Mouse (Mus musculus) spleen, postnatal 4 days (tissue): Measurements from ENCODE around the gene Lrfn1.
"Not testable (repeated sequence)": the region's sequence is repeated elsewhere in the genome, so short reads cannot be mapped to it uniquely, and the experiment has no call there.

Experiments used
- DNase-seq, 2 experiments: peaks; one replicate each; pipeline ENCODE4 v3.0.0; 2022; ENCODE audit warnings: low spot score in 2 of 2

Gene Lrfn1

DNA sequence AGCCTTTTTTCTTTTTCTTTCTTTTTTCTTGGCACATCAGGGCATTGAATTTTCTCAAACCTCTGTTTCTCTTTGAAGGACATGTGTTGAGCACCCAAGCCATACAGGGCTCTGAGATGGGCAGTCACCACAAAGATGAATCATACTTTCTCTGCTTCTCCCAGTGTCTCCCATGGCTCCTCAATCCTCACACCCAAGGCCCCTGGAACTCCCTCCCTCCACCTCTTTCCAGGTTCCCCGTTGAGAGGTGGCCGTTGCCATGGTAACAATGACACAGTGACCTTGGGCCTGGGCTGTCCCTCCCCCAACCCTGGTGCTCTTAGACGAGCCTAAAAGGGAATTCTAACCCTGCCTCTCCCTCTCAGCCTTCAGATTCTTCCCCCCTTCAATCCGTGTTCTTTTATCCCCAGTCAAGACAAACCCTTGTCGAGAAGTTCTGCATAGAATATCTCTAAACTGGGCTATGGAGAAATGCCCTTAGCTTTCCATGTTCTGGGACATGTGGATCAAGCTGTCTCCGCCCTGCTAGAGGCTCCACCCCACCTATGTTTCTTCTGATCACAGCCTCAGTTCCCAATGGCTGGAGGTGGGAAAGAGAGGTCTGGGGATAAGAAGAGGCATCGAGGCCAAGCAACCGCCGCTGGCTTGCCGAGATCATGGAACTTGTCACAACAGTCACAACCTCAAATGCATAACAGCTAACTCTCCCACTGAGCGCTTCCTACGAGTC is 4.5 kb upstream of the Lrfn1 start:
- DNase-seq = no peak

DNA sequence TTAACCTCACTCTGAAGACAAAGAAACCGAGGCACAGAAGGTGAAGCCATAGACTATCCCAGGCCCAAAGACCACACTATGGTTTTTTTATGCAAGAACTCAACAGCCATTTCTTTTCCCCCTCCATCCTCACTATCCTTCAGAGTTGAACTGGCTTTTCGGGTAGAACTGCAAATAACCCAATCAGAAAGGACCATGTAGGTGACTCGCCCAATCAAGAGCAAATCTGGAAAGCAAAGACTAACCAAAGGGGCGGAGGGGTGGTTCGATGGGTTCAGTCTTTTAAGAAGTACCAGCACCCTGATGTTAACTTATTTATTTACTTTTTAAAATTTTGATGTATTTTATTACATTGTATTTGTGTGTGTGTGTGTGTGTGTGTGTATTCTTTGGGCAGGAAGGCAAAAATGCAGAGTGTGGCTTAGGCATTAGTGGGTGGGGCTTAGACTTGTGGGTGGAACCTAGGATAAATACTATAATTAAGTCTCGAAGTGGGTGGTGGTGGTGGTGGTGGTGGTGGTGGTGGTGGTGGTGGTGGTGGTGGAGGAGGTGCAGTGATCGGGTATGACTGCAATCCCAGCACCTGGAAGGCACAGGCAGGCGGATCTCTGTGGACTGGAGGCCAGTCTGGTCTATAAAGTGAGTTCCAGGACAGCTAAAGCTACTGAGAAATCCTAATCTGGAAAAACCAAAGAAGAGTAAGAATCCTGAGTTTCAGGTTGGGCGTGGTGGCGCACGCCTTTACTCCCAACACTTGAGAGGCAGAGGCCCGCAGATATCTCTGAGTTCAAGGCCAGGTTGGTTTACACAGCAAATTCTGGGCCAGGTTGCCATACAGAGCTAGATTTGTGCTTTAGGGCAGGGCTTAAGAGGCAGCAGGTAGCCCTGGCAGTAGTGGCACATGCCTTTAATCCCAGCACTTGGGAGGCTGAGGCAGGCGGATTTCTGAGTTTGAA is 3.6 kb upstream of the Lrfn1 start:
- DNase-seq = no peak

DNA sequence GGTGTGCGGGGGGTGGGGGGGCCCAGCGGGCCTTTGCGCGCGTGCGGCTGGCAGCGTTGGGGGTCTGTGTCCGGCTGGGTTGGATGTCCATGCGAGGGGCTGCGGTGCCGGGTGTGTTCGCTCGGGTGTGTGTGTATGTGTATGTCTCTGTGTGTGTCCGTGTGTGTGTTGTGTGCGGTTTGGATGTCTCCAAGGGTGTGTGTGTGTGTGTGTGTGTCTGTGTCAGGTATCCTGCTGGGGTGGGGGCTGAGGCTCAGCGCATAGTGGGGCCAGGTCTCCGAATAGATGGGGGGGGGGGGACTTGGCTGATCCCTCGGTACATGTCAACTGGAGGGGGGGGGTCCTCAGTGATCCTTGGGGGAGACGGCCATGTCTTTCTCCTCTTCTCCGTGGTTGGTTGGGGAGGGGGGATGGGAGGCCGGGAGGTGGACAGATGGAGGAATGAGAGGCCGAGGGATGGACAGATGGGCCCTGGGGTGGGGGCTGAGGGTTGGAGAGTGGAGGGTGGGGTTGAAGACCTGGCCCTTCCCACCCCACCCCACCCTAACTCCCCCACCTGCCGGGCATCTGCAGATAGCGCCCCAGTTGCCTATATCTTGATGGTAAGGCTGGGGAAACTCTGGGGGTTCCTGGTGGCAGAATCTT is 703 bp downstream of the Lrfn1 start:
- no peak for DNase-seq

GRCm38 (mm10) chr7:28460361-28460760 is 8.6 kb downstream of the Lrfn1 start:
- no peak for DNase-seq

- no peak for DNase-seq
Measured at GRCm38 (mm10) chr7:28462769-28463168, 11.0 kb downstream of the Lrfn1 start.

DNA sequence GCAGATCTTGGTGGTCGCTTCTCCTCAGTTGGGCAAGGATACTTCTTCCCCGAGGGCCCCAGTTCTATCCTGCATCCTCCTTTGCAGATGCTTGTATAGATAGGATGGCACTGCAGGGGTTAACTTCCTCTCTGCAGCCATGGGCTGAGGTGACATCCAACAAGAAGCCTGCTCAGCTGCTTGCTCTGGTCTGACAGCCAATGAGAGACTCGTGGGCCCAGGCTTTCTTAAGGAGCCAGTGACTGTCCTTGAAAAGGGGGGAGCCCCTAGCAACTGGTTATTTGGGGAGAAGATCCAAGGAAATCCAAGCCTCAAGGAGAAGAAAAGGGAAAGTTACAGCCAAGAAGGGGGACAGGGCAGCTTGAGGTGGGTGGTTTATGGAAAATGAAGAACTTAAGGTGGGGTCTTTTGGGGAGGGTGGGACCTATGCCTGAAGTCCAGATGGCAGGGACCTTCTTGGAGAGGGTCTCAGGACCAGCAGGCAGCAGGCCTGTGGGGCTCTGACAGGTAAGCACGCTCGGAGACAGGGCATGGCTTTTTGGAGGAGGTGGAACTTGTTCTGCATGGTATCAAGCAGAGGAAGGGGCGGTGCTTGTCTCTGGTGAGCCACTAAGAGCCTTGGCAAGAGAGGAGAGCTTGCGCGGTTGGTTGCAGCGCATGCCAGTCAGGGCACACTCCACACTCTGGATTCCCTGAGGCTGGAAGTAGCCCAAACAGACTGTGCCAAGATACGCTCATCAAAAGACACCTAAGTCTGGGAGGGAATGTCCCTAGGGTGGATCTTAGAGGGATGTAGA is 12.8 kb downstream of the Lrfn1 start:
- DNase-seq = no peak

GRCm38 (mm10) chr7:28466721-28467212 is 15.0 kb downstream of the Lrfn1 start:
- DNase-seq = no peak

GRCm38 (mm10) chr7:28467213-28467751 is 15.5 kb downstream of the Lrfn1 start:
- DNase-seq = peak in 1 of 2 experiments; percentile 73

GRCm38 (mm10) chr7:28476191-28476590 is 24.4 kb downstream of the Lrfn1 start:
- no peak for DNase-seq

- DNase-seq = no peak
Measured at GRCm38 (mm10) chr7:28477363-28477762, 25.6 kb downstream of the Lrfn1 start.

GRCm38 (mm10) chr7:28478854-28479253 is 27.1 kb downstream of the Lrfn1 start:
- DNase-seq = no peak

DNA sequence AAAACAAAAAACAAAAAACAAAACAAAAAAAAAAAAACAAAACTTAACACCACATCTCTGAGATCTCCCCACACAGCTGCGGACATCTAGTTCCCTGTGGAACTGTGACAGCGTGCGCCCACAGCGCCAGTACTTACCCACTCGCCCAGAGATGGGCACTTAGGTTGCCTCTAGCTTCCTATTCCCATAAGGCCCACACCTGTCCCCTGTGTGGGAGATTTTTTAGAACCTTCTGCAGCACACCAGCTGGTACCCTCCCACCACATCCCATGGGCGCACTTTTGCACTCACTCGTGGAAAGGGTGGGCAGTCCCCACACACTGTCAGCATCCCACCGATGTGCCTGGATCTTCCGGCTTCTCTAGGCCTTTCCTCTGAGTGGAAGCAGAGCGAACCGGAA is 31.1 kb downstream of the Lrfn1 start:
- DNase-seq = no peak

- DNase-seq = no peak
Measured at GRCm38 (mm10) chr7:28484192-28484591, 32.4 kb downstream of the Lrfn1 start.

DNA sequence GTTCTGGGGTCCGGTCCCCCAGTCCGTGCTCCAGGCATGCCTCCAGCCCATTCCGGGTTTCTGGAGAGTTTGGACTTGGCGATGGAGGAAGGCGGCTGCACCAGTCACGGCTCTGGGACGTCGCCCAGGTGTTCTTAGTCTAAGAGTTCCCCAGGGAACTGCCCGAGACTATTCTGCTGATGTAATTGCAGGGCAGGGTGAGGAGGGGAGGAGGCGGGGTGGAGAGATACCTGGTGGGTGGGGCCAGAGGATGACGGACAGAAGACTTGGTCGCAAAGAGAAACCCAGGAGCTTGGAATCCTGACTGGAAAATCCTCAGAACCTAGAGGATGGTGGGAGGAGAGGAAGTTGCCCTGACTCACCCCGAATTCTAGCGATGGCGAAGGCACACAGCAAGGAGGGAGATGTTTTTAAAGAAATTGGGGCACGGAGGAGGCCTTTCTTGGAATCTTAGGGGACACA is 36.3 kb downstream of the Lrfn1 start:
- no peak for DNase-seq

DNA sequence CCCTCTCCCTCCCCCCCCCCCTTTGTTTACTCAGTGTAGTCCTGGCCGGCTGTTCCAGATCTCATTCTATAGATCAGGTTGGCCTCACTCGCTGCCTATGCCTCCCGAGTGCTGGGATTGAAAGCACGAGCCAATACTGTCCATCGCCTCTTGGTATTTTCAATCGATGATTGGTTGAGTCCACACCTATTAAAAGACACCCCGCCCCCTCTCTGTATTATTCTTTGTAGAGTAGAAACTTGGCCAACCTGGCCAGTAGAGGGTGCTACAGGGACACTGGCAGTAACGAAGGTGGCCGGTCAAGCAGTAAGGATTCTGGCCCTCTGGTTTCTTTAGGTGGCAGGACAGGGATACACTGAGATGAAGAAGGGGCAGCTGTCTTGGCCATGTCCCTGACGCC is 38.6 kb downstream of the Lrfn1 start:
- DNase-seq = peak; percentile 44 to 72

DNA sequence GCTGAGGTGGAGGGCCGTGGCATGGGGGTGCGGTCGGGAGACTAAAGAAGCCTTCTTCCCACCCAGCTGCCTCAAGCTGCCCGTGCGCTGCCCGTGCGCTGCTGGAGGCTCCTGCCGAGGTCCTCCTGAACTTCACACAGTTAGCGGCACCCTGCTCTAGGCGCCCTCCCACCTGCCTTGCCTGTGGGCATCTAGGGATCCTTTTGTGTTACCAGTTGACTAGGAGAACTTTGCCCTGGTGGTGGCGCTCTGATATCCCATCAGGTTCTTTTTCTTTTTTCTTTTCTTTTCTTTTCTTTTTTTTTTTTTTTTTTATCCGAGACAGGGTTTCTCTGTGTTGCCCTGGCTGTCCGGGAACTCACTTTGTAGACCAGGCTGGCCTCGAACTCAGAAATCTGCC is 39.1 kb downstream of the Lrfn1 start:
- no peak for DNase-seq

DNA sequence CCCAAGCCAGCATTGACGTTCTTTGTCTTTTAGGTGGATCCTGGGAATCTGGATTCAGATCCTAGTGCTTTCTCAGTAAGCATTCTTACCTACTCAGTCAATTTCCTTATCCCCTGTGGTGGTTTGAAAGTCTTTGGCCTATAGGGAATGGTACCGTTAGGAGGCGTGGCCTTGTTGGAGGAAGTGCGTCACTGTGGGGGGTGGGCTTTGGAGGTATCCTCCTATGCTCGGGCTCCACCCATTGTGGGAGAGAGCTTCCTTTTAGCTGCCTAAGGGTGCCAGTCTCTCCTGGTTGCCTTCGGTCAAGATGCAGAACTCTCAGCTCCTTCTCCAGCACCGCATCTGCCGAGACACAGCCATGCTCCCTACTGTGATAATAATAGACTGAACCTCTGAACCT is 40.5 kb downstream of the Lrfn1 start:
- DNase-seq = no peak

DNA sequence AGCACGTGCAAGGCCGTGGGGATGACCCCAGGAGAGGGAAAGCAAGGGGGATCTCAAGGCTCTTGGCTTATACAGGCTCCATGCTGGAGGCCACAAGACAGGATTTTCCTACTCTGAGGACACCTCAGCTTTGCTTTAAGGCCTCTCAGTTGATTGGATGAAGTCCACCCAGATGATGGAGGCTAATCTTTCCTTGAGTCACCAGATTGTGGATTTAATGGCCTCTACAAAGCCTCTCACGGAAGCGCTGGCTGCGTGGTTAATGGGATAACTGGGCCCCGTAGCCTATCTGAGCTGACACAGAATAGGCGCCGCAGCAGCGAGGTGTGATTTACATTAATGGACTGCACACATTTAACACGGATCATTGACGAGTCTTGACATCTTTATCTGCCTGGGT is 43.6 kb downstream of the Lrfn1 start:
- no peak for DNase-seq

DNA sequence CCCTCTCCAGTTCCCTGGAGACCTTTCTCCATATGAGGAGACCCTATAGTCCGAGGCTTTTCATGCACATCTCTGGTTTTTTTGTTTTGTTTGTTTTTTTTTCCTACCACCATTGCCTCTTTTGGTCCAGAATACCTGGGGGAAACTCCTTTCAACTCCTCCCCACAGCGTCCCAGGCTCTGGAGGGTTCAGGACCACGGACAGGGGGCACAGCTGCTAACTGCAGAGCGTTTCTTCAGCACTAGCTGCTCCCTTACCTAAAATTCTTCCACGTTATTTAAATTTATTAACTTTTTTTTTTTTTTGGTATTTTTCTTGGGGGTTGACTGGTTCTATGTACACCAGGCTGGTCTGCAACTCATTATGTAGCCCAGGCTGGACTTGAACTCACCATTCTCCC is 53.8 kb downstream of the Lrfn1 start:
- DNase-seq = no peak

- DNase-seq = not testable (repeated sequence)
Measured at GRCm38 (mm10) chr7:28509121-28509520, 57.3 kb downstream of the Lrfn1 start.

DNA sequence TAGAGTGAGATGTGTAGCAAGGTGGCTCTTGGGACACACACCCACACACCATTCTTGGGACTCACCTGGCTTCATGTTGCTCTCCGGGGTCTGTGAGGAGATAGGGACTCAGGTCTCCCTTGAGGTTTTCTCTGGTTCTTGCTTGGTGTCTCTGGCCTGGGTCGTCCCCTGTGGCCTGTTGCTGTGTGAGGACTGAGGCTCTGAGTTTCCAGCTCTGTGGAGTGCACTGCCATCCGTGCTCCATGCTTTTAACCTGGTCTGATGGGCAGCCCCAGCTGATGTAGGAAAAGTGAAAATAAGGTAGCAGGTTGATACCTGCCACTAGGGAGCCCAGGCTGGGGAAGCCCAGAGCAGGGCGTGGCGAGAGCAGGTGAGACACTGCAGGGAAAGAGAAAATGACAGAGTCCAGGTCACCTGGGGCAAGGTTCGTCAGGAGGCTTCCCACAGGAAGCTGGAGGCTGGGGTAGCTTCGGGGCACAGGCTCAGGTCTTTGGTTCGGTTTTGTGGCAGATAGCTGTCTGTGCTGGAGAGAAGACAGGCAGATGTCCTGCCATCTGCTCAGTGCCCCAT is 58.7 kb downstream of the Lrfn1 start, which contains the start of gene Ifnl2:
Gene Ifnl2, minus strand, starts transcription at position 51 of the 570 bp plus-strand sequence.
- not testable (repeated sequence) for DNase-seq
